Comparison of ENCODE assay signal across 12 mouse cellular contexts in genomic region chr16:35159532-35159931, GRCm38 (mm10). TPM values are rescaled to one million over a fixed set of nuclear protein-coding genes. Genes with fewer than 3 reads are reported as not detected.
A peak's percentile ranks its signal among the peaks of the same experiment; 100 is the strongest.
DNase-seq lines count a peak whose midpoint lies in the region; ATAC-seq and TF ChIP-seq lines count a peak whose summit lies in the region.
"Had no signal": no experiment of that assay in that cellular context is flagged by ENCODE, and none has a peak within 500 bp of the region (broad histone marks: within the 10 kb centered on the region; RNA-seq: fewer than 3 reads in every experiment).

No protein-coding gene starts in this region.

- no peak for TF ChIP-seq EP300 in heart, adult 2 months (IDR thresholded peaks at IDR 0.05; ENCODE audit: insufficient read depth, low read depth, low read length)

- ATAC-seq in heart, embryonic 15.5 days (replicated peaks; ENCODE audit: insufficient number of reproducible peaks, insufficient read depth, low FRiP score, low read depth): no peak
- peak; percentile 0; the same call in 1 of the 2 replicates for ATAC-seq in forebrain, embryonic 15.5 days (replicated peaks)

- no peaks in the 10 kb centered on the region for H3K9me3 ChIP-seq in heart, embryonic 15.5 days (replicated peaks)
- H3K9me3 ChIP-seq in forebrain, embryonic 15.5 days: no peaks in the 10 kb centered on the region
- H3K9me3 ChIP-seq: limb, embryonic 15.5 days; megakaryocyte, embryonic 14.5 days had no signal

- H3K9ac ChIP-seq in heart, embryonic 15.5 days: no peak overlapping the region
- H3K9ac ChIP-seq in heart, adult 2 months (ENCODE audit: low read depth, low read length): no peak overlapping the region
- no peak overlapping the region for H3K9ac ChIP-seq in forebrain, embryonic 15.5 days (replicated peaks)
- H3K9ac ChIP-seq: limb, embryonic 15.5 days had no signal

- DNase-seq in heart, adult 2 months: no peak
- peak; percentile 64 to 67 for DNase-seq in right cerebral cortex, postnatal 10 days (ENCODE audit: low spot score in 2 of 2)
- no peak for DNase-seq in right cerebral cortex, postnatal 14 days
- no peak for DNase-seq in MN1 (ENCODE audit: low spot score)
- DNase-seq in ovary, postnatal 36 days (ENCODE audit: low spot score): no peak
- DNase-seq: adrenal gland, adult 8-10 months; cerebellum, postnatal 25 days had no signal

- no peak for TF ChIP-seq CTCF in heart, adult 2 months (IDR thresholded peaks at IDR 0.05)
- TF ChIP-seq CTCF in olfactory bulb, adult 2 months (IDR thresholded peaks at IDR 0.05; ENCODE audit: insufficient read depth, low read depth, low read length): no peak

- intact Hi-C loops in heart, adult 2 months (cut with DNase I): loop anchor here (2.0 to 10.0 kb wide), 3 partner anchors 15 to 95 kb away; no protein-coding TSS in a partner anchor

- WGBS in heart, embryonic 15.5 days: 62% methylated on average over 8 of the region's 8 CpGs
- WGBS in heart, adult 2 months: 59% methylated on average over 8 of the region's 8 CpGs
- 72% methylated on average over 8 of the region's 8 CpGs for WGBS in forebrain, embryonic 15.5 days
- WGBS in olfactory bulb, adult 2 months: 64% methylated on average over 8 of the region's 8 CpGs

- no peaks in the 10 kb centered on the region; the same call in 1 of the 2 replicates for H3K79me2 ChIP-seq in heart, adult 2 months (replicated peaks; ENCODE audit: control insufficient read depth, insufficient read depth, low read length)

- peaks cover 27% of the 10 kb centered on the region for H3K27me3 ChIP-seq in heart, embryonic 15.5 days
- H3K27me3 ChIP-seq in heart, adult 2 months (ENCODE audit: control insufficient read depth, insufficient read depth, low read length): peaks cover 1% of the 10 kb centered on the region
- peaks cover 13% of the 10 kb centered on the region for H3K27me3 ChIP-seq in forebrain, embryonic 15.5 days

- TF ChIP-seq POLR2A in heart, adult 2 months (IDR thresholded peaks at IDR 0.05; ENCODE audit: insufficient read depth, low read depth, low read length): no peak
- no peak for TF ChIP-seq POLR2A in olfactory bulb, adult 2 months (IDR thresholded peaks at IDR 0.05; ENCODE audit: insufficient read depth, low read depth, low read length)

- no peaks in the 10 kb centered on the region for H3K36me3 ChIP-seq in heart, embryonic 15.5 days
- H3K36me3 ChIP-seq in heart, adult 2 months (ENCODE audit: control insufficient read depth, insufficient read depth, low read length): no peaks in the 10 kb centered on the region
- H3K36me3 ChIP-seq in forebrain, embryonic 15.5 days: no peaks in the 10 kb centered on the region
- H3K36me3 ChIP-seq: limb, embryonic 15.5 days had no signal

- no peak overlapping the region for H3K27ac ChIP-seq in heart, embryonic 15.5 days
- H3K27ac ChIP-seq in heart, adult 2 months: no peak overlapping the region
- H3K27ac ChIP-seq in forebrain, embryonic 15.5 days (replicated peaks): peak overlapping the region; percentile 78
- no peak overlapping the region for H3K27ac ChIP-seq in olfactory bulb, adult 2 months (ENCODE audit: insufficient read depth, low read depth, low read length)
- H3K27ac ChIP-seq: limb, embryonic 15.5 days had no signal

- peak overlapping the region; percentile 84; the same call in 1 of the 2 replicates for H3K4me3 ChIP-seq in heart, embryonic 15.5 days
- no peak overlapping the region for H3K4me3 ChIP-seq in heart, adult 2 months
- H3K4me3 ChIP-seq in forebrain, embryonic 15.5 days: peak overlapping the region; percentile 4; the same call in 1 of the 2 replicates
- peak overlapping the region; percentile 21; the same call in 1 of the 2 replicates for H3K4me3 ChIP-seq in olfactory bulb, adult 2 months (ENCODE audit: insufficient read depth, low read depth, low read length)
- H3K4me3 ChIP-seq: limb, embryonic 15.5 days had no signal

- peaks cover 49% of the 10 kb centered on the region for H3K4me1 ChIP-seq in heart, embryonic 15.5 days (replicated peaks)
- peaks cover 2% of the 10 kb centered on the region; the same call in 1 of the 2 replicates for H3K4me1 ChIP-seq in heart, adult 2 months (ENCODE audit: control insufficient read depth, insufficient read depth, low read length)
- peaks cover 66% of the 10 kb centered on the region for H3K4me1 ChIP-seq in forebrain, embryonic 15.5 days
- peaks cover 35% of the 10 kb centered on the region for H3K4me1 ChIP-seq in olfactory bulb, adult 2 months (ENCODE audit: control insufficient read depth, insufficient read depth, low read length)

- H3K4me2 ChIP-seq in heart, embryonic 15.5 days: peak overlapping the region; percentile 96
- H3K4me2 ChIP-seq in forebrain, embryonic 15.5 days (replicated peaks): peak overlapping the region; percentile 35
- H3K4me2 ChIP-seq: limb, embryonic 15.5 days had no signal

RNA-seq across cellular contexts. Expression of gene Adcy5, which starts 4.9 kb away (rescaled TPM):
- 9.2 and 9.7 TPM in 2 replicates for polyA plus RNA-seq in heart, embryonic 15.5 days (2015; fragmentation: Nextera tagmentation; extraction: Ambion mirVana)
- total RNA-seq in heart, adult 2 months (2021): 10 to 100 TPM; 52.9 to 56.2 TPM
- 47.1 and 67.3 TPM in 2 replicates for polyA plus RNA-seq in heart, adult 2 months (2012; rRNA removed)
- 5.4 and 5.6 TPM in 2 replicates for polyA plus RNA-seq in forebrain, embryonic 15.5 days (2015; fragmentation: Nextera tagmentation; extraction: Ambion mirVana)
- polyA plus RNA-seq in olfactory bulb, adult 2 months (2012; ENCODE audit: insufficient read depth, insufficient read length, low replicate concordance, missing spikeins): not detected in 2 replicates

Comparison
In these comparisons a context has a peak if more than half of its experiments do, and no peak if none do; other contexts are left out.
1. DNase-seq: peak in right cerebral cortex, postnatal 10 days (2 of 2); none in heart, adult 2 months (0 of 2), right cerebral cortex, postnatal 14 days (single experiment), MN1 (single experiment) and ovary, postnatal 36 days (single experiment).